Mouse (Mus musculus) WW6 (cell line): ENCODE results near the gene Kazald1.

Experiments
- DNase-seq: peaks from one replicate; pipeline ENCODE4 v3.0.0-alpha.2; 2013; ENCODE audit warnings: low read depth, low spot score

Kazald1 gene

DNA sequence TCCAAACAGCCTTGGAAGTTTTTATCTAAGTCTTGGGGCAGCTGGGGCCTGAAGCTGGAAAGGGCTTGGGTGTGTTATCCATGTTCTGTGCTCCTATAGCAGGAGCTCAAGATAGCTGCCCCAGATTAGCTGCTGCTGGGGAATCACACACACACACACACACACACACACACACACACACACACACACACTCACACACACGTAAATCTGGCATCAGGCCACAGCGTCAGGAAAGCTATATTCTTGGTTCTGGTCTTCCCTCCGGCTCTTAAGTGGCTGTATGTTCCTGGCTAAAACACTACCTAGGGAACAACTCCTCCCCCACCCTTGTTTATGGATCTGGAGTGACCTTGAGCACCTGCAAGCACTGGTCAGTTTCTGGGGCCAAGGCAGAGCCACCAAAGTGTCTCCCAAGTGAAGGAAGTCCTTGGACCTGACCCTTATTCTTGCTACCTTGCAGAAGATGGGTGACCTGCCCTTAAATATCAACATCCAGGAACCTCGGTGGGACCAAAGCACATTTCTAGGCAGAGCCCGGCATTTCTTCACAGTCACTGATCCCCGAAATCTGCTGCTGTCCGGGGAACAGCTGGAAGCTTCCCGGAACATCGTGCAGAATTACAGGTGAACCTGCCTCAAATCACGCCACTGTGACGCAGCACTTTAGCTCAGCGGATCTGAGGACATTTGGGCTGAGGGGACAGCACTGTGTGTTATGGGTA, 26.2 kb upstream of the Kazald1 start:
- DNase-seq, result no peak

DNA sequence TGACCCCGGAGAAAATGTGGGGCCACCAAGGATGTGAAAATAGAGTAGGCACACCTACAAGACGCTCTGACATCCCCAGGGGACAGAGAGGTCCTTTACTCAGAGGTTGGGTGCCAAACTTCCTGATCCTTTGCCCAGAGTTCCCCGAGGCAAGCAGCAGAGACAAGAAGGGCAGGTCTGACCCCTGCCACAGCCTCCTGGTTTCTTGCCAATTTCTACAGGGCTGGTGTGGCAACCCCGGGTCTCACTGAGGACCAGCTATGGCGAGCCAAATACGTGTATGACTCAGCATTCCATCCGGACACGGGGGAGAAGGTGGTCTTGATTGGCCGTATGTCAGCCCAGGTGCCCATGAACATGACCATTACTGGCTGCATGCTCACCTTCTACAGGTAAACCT, 25.5 kb upstream of the Kazald1 start:
- DNase-seq, result no peak

- no peak for DNase-seq
These were observed 21.6 kb upstream of the Kazald1 start for GRCm38 (mm10) chr19:45053451-45053850.

GRCm38 (mm10) chr19:45054892-45055690, 19.9 kb upstream of the Kazald1 start:
- DNase-seq, result no peak

GRCm38 (mm10) chr19:45056364-45056763, 18.7 kb upstream of the Kazald1 start:
- DNase-seq, result no peak

DNA sequence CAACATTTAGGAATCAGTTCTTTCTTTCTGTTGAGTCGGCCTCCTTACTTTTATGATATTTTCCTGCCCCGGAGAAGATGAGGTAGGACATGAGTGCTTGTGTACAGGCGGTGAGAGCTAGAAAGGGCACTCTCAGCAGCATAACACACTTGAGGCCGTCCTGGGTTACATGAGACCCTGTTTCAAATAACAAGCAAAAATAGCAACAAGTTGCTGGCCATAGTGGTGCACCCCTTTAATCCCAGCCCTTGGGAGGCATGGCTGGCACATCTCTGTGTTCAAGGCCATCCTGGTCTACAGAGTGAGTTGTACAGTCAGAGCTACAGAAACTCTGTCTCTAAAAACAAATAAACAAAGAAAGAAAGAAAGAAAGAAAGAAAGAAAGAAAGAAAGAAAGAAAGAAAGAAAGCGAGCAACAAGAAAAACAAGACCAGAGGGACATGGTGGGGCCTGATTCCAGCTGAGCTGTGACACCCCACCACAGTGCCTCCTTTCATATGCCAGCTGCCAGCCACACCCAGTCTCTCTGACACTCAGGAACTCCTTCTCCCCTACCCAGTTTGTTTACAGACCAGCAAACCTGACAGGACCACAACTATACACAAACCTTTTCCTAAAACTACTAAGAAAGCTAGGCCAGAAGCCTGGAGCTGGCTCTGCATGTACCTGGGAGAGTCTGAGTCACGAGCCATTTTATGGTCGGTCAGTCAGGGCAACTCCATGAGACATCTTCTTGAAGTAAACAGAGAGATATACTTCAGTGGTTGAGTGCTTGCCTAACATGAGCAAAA, 17.9 kb upstream of the Kazald1 start:
- DNase-seq, result no peak

GRCm38 (mm10) chr19:45057724-45058112, 17.3 kb upstream of the Kazald1 start:
- no peak for DNase-seq

- DNase-seq, result peak; percentile 92
These were observed 16.8 kb upstream of the Kazald1 start for GRCm38 (mm10) chr19:45058113-45058839.

GRCm38 (mm10) chr19:45058841-45059240, 16.2 kb upstream of the Kazald1 start:
- DNase-seq, result no peak

DNA sequence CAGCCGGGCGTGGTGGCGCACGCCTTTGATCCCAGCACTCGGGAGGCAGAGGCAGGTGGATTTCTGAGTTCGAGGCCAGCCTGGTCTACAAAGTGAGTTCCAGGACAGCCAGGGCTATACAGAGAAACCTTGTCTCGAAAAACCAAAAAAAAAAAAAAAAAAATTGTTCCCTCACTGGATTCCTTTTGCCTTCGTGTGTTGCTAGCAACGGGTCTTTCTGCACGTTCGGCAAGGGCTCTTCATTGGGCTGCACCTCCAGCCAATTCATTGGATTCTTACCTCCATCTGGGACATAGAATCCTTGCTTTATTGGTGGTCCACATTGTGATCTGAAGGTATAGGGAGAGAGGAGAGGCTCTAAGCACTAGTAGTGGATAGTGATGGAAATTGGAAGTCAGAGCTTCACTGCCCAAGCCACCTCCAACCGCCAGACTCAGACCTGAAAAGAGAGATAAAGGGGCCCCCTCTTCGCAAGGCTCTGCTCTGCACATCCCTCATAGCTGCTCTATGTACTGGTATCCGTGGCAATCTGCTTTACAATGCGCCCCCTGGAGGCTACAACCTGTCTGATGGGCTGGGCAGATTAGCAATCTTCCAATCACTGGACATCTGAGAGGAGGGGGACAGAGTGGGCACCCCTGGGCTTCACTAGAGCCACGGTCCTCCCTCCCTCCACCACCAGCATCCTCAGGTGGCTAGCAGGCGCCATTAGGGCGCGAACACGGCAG, 11.3 kb upstream of the Kazald1 start:
- no peak for DNase-seq

GRCm38 (mm10) chr19:45065226-45065625, 9.8 kb upstream of the Kazald1 start:
- DNase-seq, result no peak

- DNase-seq, result no peak
These were observed 7.9 kb upstream of the Kazald1 start for GRCm38 (mm10) chr19:45067170-45067569.

DNA sequence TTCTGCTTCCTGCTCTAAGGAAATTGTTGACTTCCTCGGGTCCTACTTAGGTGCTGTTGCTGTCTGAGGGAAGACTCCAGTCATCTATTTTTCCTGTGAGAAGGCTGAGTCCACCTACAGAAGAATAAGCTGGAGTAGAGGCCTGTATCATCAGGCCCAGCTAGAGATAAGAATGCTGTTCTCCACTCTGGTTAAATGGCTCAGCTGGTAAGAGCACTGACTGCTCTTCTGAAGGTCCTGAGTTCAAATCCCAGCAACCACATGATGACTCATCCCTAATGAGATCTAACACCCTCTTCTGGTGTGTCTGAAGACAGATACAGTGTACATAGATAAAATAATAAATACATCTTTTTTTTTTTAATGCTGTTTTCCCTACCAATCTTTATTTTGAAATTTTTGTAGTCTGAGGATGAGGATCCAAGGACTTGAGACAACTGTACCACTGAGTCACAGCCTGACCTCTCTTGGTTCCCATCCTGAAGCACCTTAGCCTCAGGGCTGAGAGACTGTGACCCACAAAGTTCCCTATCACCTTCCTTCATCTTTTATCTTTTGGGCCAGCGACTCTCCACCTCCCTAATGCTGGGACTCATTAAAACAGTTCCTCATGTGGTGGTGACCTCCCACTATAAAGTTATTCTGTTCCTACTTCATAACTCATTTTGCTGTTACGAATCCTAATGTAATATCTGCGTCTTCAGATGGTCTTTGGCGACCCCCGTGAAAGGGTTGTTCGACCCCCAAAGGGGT, 7.1 kb upstream of the Kazald1 start:
- no peak for DNase-seq

GRCm38 (mm10) chr19:45073871-45074542, 1.0 kb upstream of the Kazald1 start:
- no peak for DNase-seq

- DNase-seq, result no peak
These were observed 438 bp downstream of the Kazald1 start for GRCm38 (mm10) chr19:45075323-45076035.

DNA sequence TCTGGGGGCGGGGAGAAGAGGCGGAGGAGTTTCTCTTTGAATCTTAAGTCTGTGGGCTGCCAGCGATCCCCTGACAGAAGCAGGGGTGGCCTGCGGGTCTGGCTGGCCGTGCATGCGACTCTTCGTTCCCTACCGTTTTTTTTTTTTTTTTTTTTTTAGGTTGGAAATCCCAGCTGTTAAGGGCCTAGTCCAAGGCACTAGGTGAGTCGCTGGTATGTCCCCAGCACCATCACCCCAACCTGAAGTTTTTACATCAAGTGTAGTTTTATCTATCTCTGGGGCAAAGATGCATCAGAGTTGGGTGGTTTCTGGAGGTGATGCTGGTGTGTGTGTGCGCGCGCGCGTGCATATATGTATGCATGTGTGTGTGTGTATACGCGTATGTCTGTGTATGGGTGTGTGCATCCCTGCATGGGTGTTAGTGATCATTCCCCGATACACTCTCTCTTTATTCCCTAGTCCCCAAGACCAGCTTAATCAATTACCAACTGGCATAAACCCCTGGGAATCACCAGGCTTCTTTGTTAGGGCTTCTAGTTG, 1.1 kb downstream of the Kazald1 start:
- DNase-seq, result no peak

- DNase-seq, result no peak
These were observed 1.8 kb downstream of the Kazald1 start for GRCm38 (mm10) chr19:45076586-45077510.
